Mouse (Mus musculus): ENCODE results near the gene Nxph1. TPM values are rescaled to one million over a fixed set of nuclear protein-coding genes. Genes with fewer than 3 reads are reported as not detected.
A peak's percentile ranks its signal among the peaks of the same experiment; 100 is the strongest.

The Nxph1 gene
- polyA plus RNA-seq, 1 experiment: 0.11 TPM

- no peak for DNase-seq
- Histone ChIP-seq H3K27ac (ENCODE audit: insufficient read depth, low read depth, low read length) (no peak overlapping the region), H3K36me3 (ENCODE audit: control insufficient read depth, insufficient read depth, low read length) (no peaks in the 10 kb centered on the region), H3K27me3 (replicated peaks; ENCODE audit: control insufficient read depth, insufficient read depth, low read length) (no peaks in the 10 kb centered on the region), H3K4me3 (ENCODE audit: insufficient read depth, low read depth, low read length) (no peak overlapping the region), H3K4me1 (ENCODE audit: control insufficient read depth, insufficient read depth, low read length) (no peaks in the 10 kb centered on the region)
- TF ChIP-seq CTCF (conservative IDR thresholded peaks at IDR 0.05; ENCODE audit: insufficient read depth, insufficient read length, low read depth, low read length): no peak
- TF ChIP-seq POLR2A (IDR thresholded peaks at IDR 0.05; ENCODE audit: low read depth, low read length): no peak
- WGBS: 86% methylated on average over 4 of the region's 4 CpGs
These were observed 262.5 kb downstream of the Nxph1 start for GRCm38 (mm10) chr6:9210730-9211129.

DNA sequence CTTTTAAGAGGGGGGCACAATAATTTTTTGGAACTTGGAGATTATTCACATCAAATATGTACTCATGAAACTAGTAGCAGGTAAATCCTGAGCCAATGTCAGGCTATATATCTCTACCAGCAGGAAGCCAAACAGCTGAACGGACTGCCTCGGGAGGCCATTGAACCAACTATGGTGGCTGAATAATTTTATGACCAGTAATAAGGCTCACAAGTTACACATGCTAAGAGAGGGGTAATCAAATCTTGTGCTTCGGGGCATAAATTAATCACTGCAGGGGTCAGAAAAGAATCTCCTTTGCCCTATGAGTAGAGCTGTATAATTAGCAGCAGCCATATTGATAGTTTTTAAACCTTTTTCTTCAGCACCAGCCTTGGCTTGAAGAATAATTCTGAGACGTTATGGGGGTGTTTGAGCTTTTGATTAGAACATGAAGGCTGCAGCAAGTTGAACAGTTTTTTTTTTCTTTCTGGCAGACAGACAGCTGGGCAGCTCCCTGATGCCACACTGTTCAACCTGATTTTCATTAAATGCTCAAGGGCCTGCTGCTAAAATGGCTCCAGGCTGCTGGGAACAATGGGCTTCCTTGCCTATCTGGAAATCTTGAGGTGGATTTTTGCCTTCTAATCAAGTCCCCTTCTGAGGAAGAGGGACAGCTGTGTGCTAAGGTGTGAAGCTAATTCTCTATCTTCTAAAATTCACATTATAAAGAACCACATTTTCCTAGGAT, 272.7 kb downstream of the Nxph1 start:
- Histone ChIP-seq H3K4me1 (ENCODE audit: control insufficient read depth, insufficient read depth, low read length) (no peaks in the 10 kb centered on the region), H3K4me3 (ENCODE audit: insufficient read depth, low read depth, low read length) (no peak overlapping the region), H3K27me3 (replicated peaks; ENCODE audit: control insufficient read depth, insufficient read depth, low read length) (no peaks in the 10 kb centered on the region), H3K27ac (ENCODE audit: insufficient read depth, low read depth, low read length) (no peak overlapping the region), H3K36me3 (ENCODE audit: control insufficient read depth, insufficient read depth, low read length) (no peaks in the 10 kb centered on the region)
- DNase-seq: no peak
- 51% methylated on average over 4 of the region's 4 CpGs for WGBS
- TF ChIP-seq CTCF (conservative IDR thresholded peaks at IDR 0.05; ENCODE audit: insufficient read depth, insufficient read length, low read depth, low read length): no peak
- no peak for TF ChIP-seq POLR2A (IDR thresholded peaks at IDR 0.05; ENCODE audit: low read depth, low read length)

DNA sequence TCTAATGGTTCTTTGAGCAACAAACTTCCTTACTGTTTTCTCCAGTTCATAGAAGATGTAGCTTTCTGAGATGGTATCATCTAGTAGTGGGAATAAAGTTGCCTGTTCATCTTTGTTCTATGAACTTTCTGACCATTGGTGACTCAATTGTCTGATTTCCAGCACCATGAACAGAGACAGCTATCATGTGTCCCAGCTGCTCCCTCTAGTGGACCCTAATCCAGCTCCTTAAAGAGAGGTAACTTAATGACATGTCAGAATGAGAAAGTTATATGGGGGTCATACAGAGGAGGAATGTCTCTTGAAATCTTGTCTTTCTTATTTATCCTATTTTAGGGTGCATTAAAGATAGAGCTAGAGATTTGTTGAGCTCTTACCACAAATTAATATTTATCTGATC, 286.6 kb downstream of the Nxph1 start:
- DNase-seq: peak; percentile 47
- Histone ChIP-seq H3K27ac (ENCODE audit: insufficient read depth, low read depth, low read length) (no peak overlapping the region), H3K36me3 (ENCODE audit: control insufficient read depth, insufficient read depth, low read length) (no peaks in the 10 kb centered on the region), H3K4me3 (ENCODE audit: insufficient read depth, low read depth, low read length) (no peak overlapping the region), H3K4me1 (ENCODE audit: control insufficient read depth, insufficient read depth, low read length) (no peaks in the 10 kb centered on the region), H3K27me3 (replicated peaks; ENCODE audit: control insufficient read depth, insufficient read depth, low read length) (no peaks in the 10 kb centered on the region)
- no peak for TF ChIP-seq POLR2A (IDR thresholded peaks at IDR 0.05; ENCODE audit: low read depth, low read length)
- TF ChIP-seq CTCF (conservative IDR thresholded peaks at IDR 0.05; ENCODE audit: insufficient read depth, insufficient read length, low read depth, low read length): peak; percentile 35; the same call in 1 of the 2 replicates

DNA sequence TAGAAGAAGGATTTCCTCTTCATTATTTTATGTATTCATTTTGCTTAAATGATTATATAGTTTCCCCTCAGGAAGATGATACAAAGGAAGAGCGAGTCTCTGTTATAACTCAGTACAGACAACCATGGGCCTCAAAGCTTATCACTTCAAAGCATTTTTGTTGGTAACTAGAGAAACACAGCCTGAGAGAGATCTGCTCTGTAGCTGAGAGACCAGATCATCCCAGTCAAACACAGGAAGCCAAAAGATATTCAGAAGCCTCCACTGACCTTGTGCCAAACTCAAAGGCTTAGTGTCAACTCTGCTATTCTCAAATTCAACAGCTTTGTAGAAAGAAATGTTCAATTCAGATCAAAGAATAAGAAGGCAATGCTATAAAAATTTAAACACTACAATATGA, 319.8 kb downstream of the Nxph1 start:
- H3K4me3 ChIP-seq (ENCODE audit: insufficient read depth, low read depth, low read length): no peak overlapping the region
- H3K27ac ChIP-seq (ENCODE audit: insufficient read depth, low read depth, low read length): no peak overlapping the region
- WGBS: 63% methylated on average over 1 of the region's 1 CpGs
- TF ChIP-seq POLR2A (IDR thresholded peaks at IDR 0.05; ENCODE audit: low read depth, low read length) (no peak), CTCF (conservative IDR thresholded peaks at IDR 0.05; ENCODE audit: insufficient read depth, insufficient read length, low read depth, low read length) (no peak)
- no peaks in the 10 kb centered on the region for H3K27me3 ChIP-seq (replicated peaks; ENCODE audit: control insufficient read depth, insufficient read depth, low read length)
- no peak for DNase-seq
- H3K4me1 ChIP-seq (ENCODE audit: control insufficient read depth, insufficient read depth, low read length): no peaks in the 10 kb centered on the region
- H3K36me3 ChIP-seq (ENCODE audit: control insufficient read depth, insufficient read depth, low read length): no peaks in the 10 kb centered on the region

Other genes starting within 250 kb of the Nxph1 start
- 3.3 and 6.1 TPM in 2 replicates for gene Ica1, start 169.9 kb upstream of the Nxph1 start, polyA plus RNA-seq (2012; rRNA removed)